ENCODE assay signal across 8 mouse cellular contexts in genomic region chr10:116319246-116319645, GRCm38 (mm10). TPM values are rescaled to one million over a fixed set of nuclear protein-coding genes. Genes with fewer than 3 reads are reported as not detected.
DNase-seq lines count a peak whose midpoint lies in the region; ATAC-seq and TF ChIP-seq lines count a peak whose summit lies in the region.

No protein-coding gene starts in this region.

- intact Hi-C loops in gastrocnemius, adult 2 months (cut with DNase I): no loop called here
- intact Hi-C loops in left cerebral cortex, postnatal 14 days (cut with DNase I): loop anchor here (1.0 to 5.0 kb wide), 2 partner anchors 111 to 397 kb away; no protein-coding TSS in a partner anchor

- DNase-seq in thymus, adult 2 months: peak; percentile 48
- no peak for DNase-seq in thymus, adult 18-20 months
- DNase-seq in cerebellum, postnatal 36 days: peak; percentile 73 to 80
- peak; percentile 66 for DNase-seq in gastrocnemius, adult 2 months
- DNase-seq in left cerebral cortex, postnatal 14 days (ENCODE audit: low spot score in 2 of 2): peak; percentile 88 to 89

- H3K4me3 ChIP-seq in thymus, adult 2 months (ENCODE audit: control insufficient read depth, insufficient read depth, low read length): no peak overlapping the region
- H3K4me3 ChIP-seq in gastrocnemius, adult 2 months: peak overlapping the region; percentile 48
- no peak overlapping the region for H3K4me3 ChIP-seq in intestine, postnatal 0 days (ENCODE audit: low read depth, low read length)
- no peak overlapping the region for H3K4me3 ChIP-seq in midbrain, embryonic 13.5 days (replicated peaks)
- no peak overlapping the region for H3K4me3 ChIP-seq in testis, adult 2 months (ENCODE audit: control insufficient read depth, low read depth, low read length)

- no peak overlapping the region for H3K9ac ChIP-seq in intestine, postnatal 0 days (ENCODE audit: low read depth, low read length)
- H3K9ac ChIP-seq in midbrain, embryonic 13.5 days (replicated peaks): no peak overlapping the region

- H3K4me1 ChIP-seq in thymus, adult 2 months (replicated peaks; ENCODE audit: control insufficient read depth, insufficient read depth, low read length): no peaks in the 10 kb centered on the region
- H3K4me1 ChIP-seq in intestine, postnatal 0 days (replicated peaks; ENCODE audit: control insufficient read depth, insufficient read depth, low read length): no peaks in the 10 kb centered on the region
- H3K4me1 ChIP-seq in midbrain, embryonic 13.5 days (replicated peaks): no peaks in the 10 kb centered on the region
- H3K4me1 ChIP-seq in testis, adult 2 months (ENCODE audit: control insufficient read depth, insufficient read depth, low read length): no peaks in the 10 kb centered on the region

- WGBS in thymus, adult 2 months: 31% methylated on average over 12 of the region's 12 CpGs
- 18% methylated on average over 12 of the region's 12 CpGs for WGBS in intestine, postnatal 0 days
- 23% methylated on average over 12 of the region's 12 CpGs for WGBS in midbrain, embryonic 13.5 days

- H3K27ac ChIP-seq in thymus, adult 2 months (ENCODE audit: control insufficient read depth, insufficient read depth, low read length): no peak overlapping the region
- peak overlapping the region; percentile 51; the same call in 1 of the 2 replicates for H3K27ac ChIP-seq in gastrocnemius, adult 2 months
- H3K27ac ChIP-seq in intestine, postnatal 0 days (ENCODE audit: low read depth, low read length): no peak overlapping the region
- H3K27ac ChIP-seq in midbrain, embryonic 13.5 days: no peak overlapping the region
- no peak overlapping the region for H3K27ac ChIP-seq in testis, adult 2 months (ENCODE audit: control insufficient read depth, insufficient read depth, low read depth, low read length)

- no peak overlapping the region; the same call in 1 of the 2 replicates for H3K4me2 ChIP-seq in intestine, postnatal 0 days (replicated peaks; ENCODE audit: low read depth)
- H3K4me2 ChIP-seq in midbrain, embryonic 13.5 days (replicated peaks): no peak overlapping the region

- no peaks in the 10 kb centered on the region for H3K36me3 ChIP-seq in thymus, adult 2 months (ENCODE audit: control insufficient read depth, insufficient read depth, low read length)
- H3K36me3 ChIP-seq in intestine, postnatal 0 days (ENCODE audit: control insufficient read depth, insufficient read depth): no peaks in the 10 kb centered on the region
- H3K36me3 ChIP-seq in midbrain, embryonic 13.5 days: no peaks in the 10 kb centered on the region
- H3K36me3 ChIP-seq in testis, adult 2 months (ENCODE audit: control insufficient read depth, insufficient read depth, low read length): no peaks in the 10 kb centered on the region

- no peak for ATAC-seq in intestine, postnatal 0 days
- peak; percentile 58; the same call in 1 of the 2 replicates for ATAC-seq in midbrain, embryonic 13.5 days

- no peak for TF ChIP-seq POLR2A in thymus, adult 2 months (IDR thresholded peaks at IDR 0.05; ENCODE audit: control insufficient read depth, extremely low read depth, insufficient read depth, low read length, poor library complexity)
- TF ChIP-seq POLR2A in testis, adult 2 months (IDR thresholded peaks at IDR 0.05; ENCODE audit: control insufficient read depth, low read depth, low read length): no peak

- no peak for TF ChIP-seq CTCF in thymus, adult 2 months (IDR thresholded peaks at IDR 0.05; ENCODE audit: borderline replicate concordance, control insufficient read depth, extremely low read depth, insufficient read depth, low read length, poor library complexity)
- TF ChIP-seq CTCF in gastrocnemius, adult 2 months (IDR thresholded peaks at IDR 0.05): peak; percentile 89
- TF ChIP-seq CTCF in intestine, postnatal 0 days (IDR thresholded peaks at IDR 0.05; ENCODE audit: low read depth): peak; percentile 95
- peak; percentile 23; the same call in 1 of the 2 replicates for TF ChIP-seq CTCF in testis, adult 2 months (IDR thresholded peaks at IDR 0.05; ENCODE audit: control insufficient read depth, insufficient read depth, insufficient replicate concordance, low read depth, low read length)

- H3K9me3 ChIP-seq in intestine, postnatal 0 days (ENCODE audit: control insufficient read depth): no peaks in the 10 kb centered on the region
- no peaks in the 10 kb centered on the region for H3K9me3 ChIP-seq in midbrain, embryonic 13.5 days

- H3K27me3 ChIP-seq in thymus, adult 2 months (ENCODE audit: control insufficient read depth, insufficient read depth, low read length): no peaks in the 10 kb centered on the region
- H3K27me3 ChIP-seq in intestine, postnatal 0 days (replicated peaks; ENCODE audit: control insufficient read depth, insufficient read depth, low read length): no peaks in the 10 kb centered on the region
- no peaks in the 10 kb centered on the region for H3K27me3 ChIP-seq in midbrain, embryonic 13.5 days
- H3K27me3 ChIP-seq in testis, adult 2 months (ENCODE audit: control insufficient read depth, insufficient read depth, low read length): no peaks in the 10 kb centered on the region

RNA-seq across cellular contexts. Expression of gene Ptprb, which starts 43.9 kb away (rescaled TPM):
- polyA plus RNA-seq in thymus, adult 2 months (2012; rRNA removed): 1.6 and 1.8 TPM in 2 replicates
- 10 to 100 TPM; 22.3 to 32.2 TPM for total RNA-seq in gastrocnemius, adult 2 months (2021)
- polyA plus RNA-seq in intestine, postnatal 0 days (2015; fragmentation: Nextera tagmentation; extraction: Ambion mirVana): 3.2 and 3.7 TPM in 2 replicates
- total RNA-seq in left cerebral cortex, postnatal 14 days (2021): 10 to 100 TPM; 23.5 to 25.5 TPM
- polyA plus RNA-seq in midbrain, embryonic 13.5 days (2015; fragmentation: Nextera tagmentation; extraction: Ambion mirVana): 2.7 and 2.8 TPM in 2 replicates
- polyA plus RNA-seq in testis, adult 2 months (2012; rRNA removed): 0.91 and 1.0 TPM in 2 replicates

Comparison
In these comparisons a context has a peak if more than half of its experiments do, and no peak if none do; other contexts are left out.
1. DNase-seq: peak in thymus, adult 2 months (single experiment), cerebellum, postnatal 36 days (2 of 2), gastrocnemius, adult 2 months (single experiment) and left cerebral cortex, postnatal 14 days (2 of 2); none in thymus, adult 18-20 months (0 of 2).